Mouse (Mus musculus): ENCODE results near the gene 6030408B16Rik. TPM values are rescaled to one million over a fixed set of nuclear protein-coding genes. Genes with fewer than 3 reads are reported as not detected.
A peak's percentile ranks its signal among the peaks of the same experiment; 100 is the strongest.
"Not testable (repeated sequence)": the region's sequence is repeated elsewhere in the genome, so short reads cannot be mapped to it uniquely, and the experiment has no call there.

Gene 6030408B16Rik
- total RNA-seq, 1 experiment from 2014 or later: 1.4 TPM

GRCm38 (mm10) chr15:101316279-101316912 lies 23.4 kb downstream of the 6030408B16Rik start:
- no peak for ATAC-seq (replicated peaks; ENCODE audit: insufficient number of reproducible peaks, low FRiP score, low TSS enrichment, poor library complexity, severe bottlenecking)

- ATAC-seq (replicated peaks; ENCODE audit: insufficient number of reproducible peaks, low FRiP score, low TSS enrichment, poor library complexity, severe bottlenecking): peak; percentile 1; the same call in 1 of the 2 replicates
Observed at GRCm38 (mm10) chr15:101316913-101317813, 24.2 kb downstream of the 6030408B16Rik start.

- peak; percentile 18 for ATAC-seq (replicated peaks; ENCODE audit: insufficient number of reproducible peaks, low FRiP score, low TSS enrichment, poor library complexity, severe bottlenecking)
Observed at GRCm38 (mm10) chr15:101317814-101318500, 24.9 kb downstream of the 6030408B16Rik start.

- ATAC-seq (replicated peaks; ENCODE audit: insufficient number of reproducible peaks, low FRiP score, low TSS enrichment, poor library complexity, severe bottlenecking): no peak
Observed at GRCm38 (mm10) chr15:101318889-101319765, 26.1 kb downstream of the 6030408B16Rik start.

GRCm38 (mm10) chr15:101320010-101320617 lies 27.1 kb downstream of the 6030408B16Rik start:
- ATAC-seq (replicated peaks; ENCODE audit: insufficient number of reproducible peaks, low FRiP score, low TSS enrichment, poor library complexity, severe bottlenecking): no peak

- no peak for ATAC-seq (replicated peaks; ENCODE audit: insufficient number of reproducible peaks, low FRiP score, low TSS enrichment, poor library complexity, severe bottlenecking)
Observed at GRCm38 (mm10) chr15:101320618-101321041, 27.6 kb downstream of the 6030408B16Rik start.

- ATAC-seq (replicated peaks; ENCODE audit: insufficient number of reproducible peaks, low FRiP score, low TSS enrichment, poor library complexity, severe bottlenecking): no peak
Observed at GRCm38 (mm10) chr15:101321126-101321525, 28.1 kb downstream of the 6030408B16Rik start.

GRCm38 (mm10) chr15:101322106-101322505 lies 29.1 kb downstream of the 6030408B16Rik start:
- ATAC-seq (replicated peaks; ENCODE audit: insufficient number of reproducible peaks, low FRiP score, low TSS enrichment, poor library complexity, severe bottlenecking): no peak

GRCm38 (mm10) chr15:101322640-101323039 lies 29.6 kb downstream of the 6030408B16Rik start:
- no peak for ATAC-seq (replicated peaks; ENCODE audit: insufficient number of reproducible peaks, low FRiP score, low TSS enrichment, poor library complexity, severe bottlenecking)

- ATAC-seq (replicated peaks; ENCODE audit: insufficient number of reproducible peaks, low FRiP score, low TSS enrichment, poor library complexity, severe bottlenecking): no peak
Observed at GRCm38 (mm10) chr15:101323511-101323910, 30.5 kb downstream of the 6030408B16Rik start.

GRCm38 (mm10) chr15:101324409-101324808 lies 31.4 kb downstream of the 6030408B16Rik start:
- ATAC-seq (replicated peaks; ENCODE audit: insufficient number of reproducible peaks, low FRiP score, low TSS enrichment, poor library complexity, severe bottlenecking): not testable (repeated sequence)

GRCm38 (mm10) chr15:101325991-101326534 lies 33.1 kb downstream of the 6030408B16Rik start:
- no peak for ATAC-seq (replicated peaks; ENCODE audit: insufficient number of reproducible peaks, low FRiP score, low TSS enrichment, poor library complexity, severe bottlenecking)

GRCm38 (mm10) chr15:101327282-101327681 lies 34.3 kb downstream of the 6030408B16Rik start:
- peak; percentile 70 for ATAC-seq (replicated peaks; ENCODE audit: insufficient number of reproducible peaks, low FRiP score, low TSS enrichment, poor library complexity, severe bottlenecking)

GRCm38 (mm10) chr15:101328876-101329563 lies 36.0 kb downstream of the 6030408B16Rik start:
- ATAC-seq (replicated peaks; ENCODE audit: insufficient number of reproducible peaks, low FRiP score, low TSS enrichment, poor library complexity, severe bottlenecking): no peak

- ATAC-seq (replicated peaks; ENCODE audit: insufficient number of reproducible peaks, low FRiP score, low TSS enrichment, poor library complexity, severe bottlenecking): no peak
Observed at GRCm38 (mm10) chr15:101329564-101329892, 36.5 kb downstream of the 6030408B16Rik start.

- ATAC-seq (replicated peaks; ENCODE audit: insufficient number of reproducible peaks, low FRiP score, low TSS enrichment, poor library complexity, severe bottlenecking): no peak
Observed at GRCm38 (mm10) chr15:101331090-101331489, 38.1 kb downstream of the 6030408B16Rik start.

GRCm38 (mm10) chr15:101332370-101332769 lies 39.4 kb downstream of the 6030408B16Rik start:
- no peak for ATAC-seq (replicated peaks; ENCODE audit: insufficient number of reproducible peaks, low FRiP score, low TSS enrichment, poor library complexity, severe bottlenecking)
